Mouse (Mus musculus) megakaryocyte, adult 5-6 weeks (primary cell): ENCODE results near the gene 4930523C07Rik. TPM values are rescaled to one million over a fixed set of nuclear protein-coding genes. Genes with fewer than 3 reads are reported as not detected.

Experiments used
- ATAC-seq: 2 replicates; pipeline ENCODE4 v1.8.0; 2016; ENCODE audit warnings: mild to moderate bottlenecking, inconsistent platforms; ENCODE audit not compliant: poor library complexity, severe bottlenecking
- total RNA-seq, 2 experiments: library from RNA; stranded (forward) in 1 of 2; stranded (reverse) in 1 of 2; fragments of 153-499, 151-499 nt in 1 of 2; fragments of 221-1000, 200-1000 nt in 1 of 2; gene quantifications; 2 replicates each; pipeline versions ENCODE4 v1.2.3 to v1.2.4; 2015 to 2017

Gene 4930523C07Rik
- 54.6 and 66.3 TPM in 2 replicates for total RNA-seq (2015)
- total RNA-seq (2017), result 48.8 and 62.2 TPM in 2 replicates

GRCm38 (mm10) chr1:160044237-160045021 lies at the start of gene 4930523C07Rik:
4930523C07Rik (plus strand) TSS chr1:160044382.
- ATAC-seq, result peak; percentile 74

DNA sequence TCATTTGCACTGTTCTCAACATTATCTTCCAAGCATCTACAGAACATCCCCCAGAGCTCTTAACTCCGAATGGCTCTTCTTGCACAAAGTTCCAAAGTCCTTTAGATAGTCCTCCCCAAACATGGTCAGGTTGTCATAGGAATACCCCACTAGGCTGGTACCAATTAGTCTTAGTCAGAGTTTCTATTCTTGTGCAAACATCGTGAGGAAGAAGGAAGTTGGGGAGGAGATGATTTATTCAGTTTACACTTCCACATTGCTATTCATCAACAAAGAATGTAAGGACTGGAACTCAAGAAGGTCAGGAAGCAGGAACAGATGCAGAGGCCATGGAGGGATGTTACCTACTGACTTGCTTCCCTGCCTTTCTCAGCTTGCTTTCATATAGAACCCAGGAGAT lies 46.9 kb upstream of the 4930523C07Rik start:
- peak; percentile 69 for ATAC-seq

- 0 out of 2 replicates have a peak, but pooled peaks have one; percentile 24 for ATAC-seq
Observed at GRCm38 (mm10) chr1:159998349-159998748, 45.8 kb upstream of the 4930523C07Rik start.

DNA sequence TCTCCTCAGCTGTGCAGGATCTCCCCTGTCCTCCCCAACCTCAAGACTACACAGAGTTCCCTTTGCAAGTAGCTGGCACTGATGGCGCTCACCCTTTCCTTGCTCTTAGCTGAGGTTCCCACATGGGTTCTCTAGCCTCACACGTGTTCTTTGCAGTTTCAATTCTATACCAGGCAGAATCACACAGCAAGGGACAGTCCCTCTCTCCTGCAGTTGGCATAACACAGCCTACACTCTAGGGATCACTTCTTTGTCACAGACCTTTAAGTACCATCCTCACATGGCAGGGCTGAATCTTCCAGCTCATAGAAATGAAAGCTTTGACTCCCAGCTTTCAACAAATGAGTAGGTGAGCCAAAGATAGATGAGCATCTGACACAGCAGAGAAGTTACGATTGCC lies 45.0 kb upstream of the 4930523C07Rik start:
- no peak for ATAC-seq

- no peak for ATAC-seq
Observed at GRCm38 (mm10) chr1:160005319-160005718, 38.9 kb upstream of the 4930523C07Rik start.

DNA sequence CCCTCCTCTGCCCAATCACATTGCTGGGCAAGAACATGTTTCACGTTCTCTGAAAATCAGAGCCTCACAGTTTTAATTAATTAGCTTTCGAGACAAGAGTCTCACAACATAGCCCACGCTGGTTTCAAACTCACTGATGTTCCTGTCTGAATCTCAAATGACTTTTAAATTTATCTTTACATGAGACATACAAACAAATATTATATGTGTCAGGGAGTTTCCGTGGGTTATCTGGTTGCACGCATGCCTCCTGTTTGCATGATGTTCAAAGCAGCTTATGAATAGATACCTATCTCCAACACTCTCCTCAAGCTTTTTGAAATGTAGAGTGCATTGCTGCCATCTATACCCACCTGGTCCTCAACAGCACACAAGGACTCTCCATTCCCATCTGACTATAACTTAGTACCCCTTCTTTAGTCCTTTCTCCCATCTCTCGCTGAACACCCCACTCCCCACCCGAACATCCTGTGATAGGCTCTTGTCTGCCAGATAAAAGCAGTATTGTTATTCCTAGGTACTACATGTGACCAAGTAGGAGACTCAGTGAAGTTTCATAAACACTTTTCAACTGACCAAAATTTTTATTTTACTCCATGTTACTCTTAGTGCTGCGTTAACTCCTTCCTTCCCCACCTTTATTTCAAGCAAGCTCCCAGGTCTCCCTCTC lies 37.1 kb upstream of the 4930523C07Rik start:
- no peak for ATAC-seq

- ATAC-seq, result peak; percentile 96
Observed at GRCm38 (mm10) chr1:160013042-160013441, 31.1 kb upstream of the 4930523C07Rik start.

DNA sequence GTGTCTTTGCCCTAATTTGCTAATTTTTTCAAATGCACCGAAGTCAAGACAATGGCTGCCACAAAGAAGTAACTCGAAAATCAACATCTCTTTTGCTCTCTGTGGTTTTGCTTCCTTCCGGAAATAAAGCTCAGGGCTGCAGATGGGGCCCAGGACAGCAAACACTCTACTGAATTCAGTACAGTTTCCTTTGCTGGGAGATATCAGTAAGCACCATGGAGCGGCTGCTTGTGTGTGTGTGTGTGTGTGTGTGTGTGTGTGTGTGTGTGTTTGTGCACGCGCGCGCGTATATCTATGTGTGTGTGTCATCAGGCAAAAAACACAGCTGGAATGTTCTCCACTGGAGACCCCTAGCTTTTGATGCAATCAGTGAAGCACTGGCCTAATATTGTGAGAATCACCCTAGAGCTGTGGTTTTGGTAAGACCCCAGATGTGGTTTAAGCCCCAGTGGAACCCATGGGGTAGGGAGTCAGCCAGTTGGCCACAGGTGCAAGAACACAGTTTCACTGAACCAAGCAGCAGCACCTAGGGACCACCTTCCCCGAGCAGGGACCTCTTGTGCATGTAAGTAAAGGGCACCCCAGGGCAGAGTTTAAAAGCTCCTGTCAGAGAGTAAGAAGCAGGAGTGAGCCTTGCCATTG lies 19.7 kb upstream of the 4930523C07Rik start:
- peak; percentile 55 for ATAC-seq

DNA sequence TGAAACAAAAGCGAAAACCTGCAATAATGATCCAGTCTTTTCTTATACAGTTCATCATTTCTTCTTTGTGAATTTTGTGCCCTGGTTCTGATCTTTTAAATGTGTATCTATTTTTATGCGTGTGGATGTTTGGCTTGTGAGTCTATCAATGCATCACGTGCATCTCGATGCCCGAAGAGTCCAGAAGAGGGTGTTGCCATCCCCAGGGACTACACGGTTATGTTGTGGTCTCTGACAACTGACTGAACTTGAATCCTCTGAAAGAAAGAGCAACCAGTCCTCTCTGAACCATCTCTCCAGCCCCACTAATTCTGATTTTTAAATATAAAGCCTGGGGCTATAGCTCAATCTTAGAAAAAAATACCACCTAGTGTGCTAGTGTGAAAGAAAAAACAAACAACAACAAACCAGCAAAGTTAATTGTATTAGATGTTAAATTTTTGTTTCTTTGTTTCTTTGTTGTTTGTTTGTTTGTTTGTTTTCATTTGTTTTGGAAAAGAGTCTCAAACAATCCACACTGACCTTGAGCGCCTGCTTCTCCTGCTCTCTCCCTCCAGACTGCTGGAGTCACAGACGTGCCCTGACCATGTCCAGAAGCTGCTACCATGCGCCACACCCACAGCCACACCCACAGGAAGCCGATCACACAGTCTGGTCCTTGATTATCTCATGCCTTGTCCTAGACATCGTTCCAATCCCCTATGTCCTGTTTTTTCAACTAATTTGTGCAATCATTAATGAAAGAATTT lies 18.9 kb upstream of the 4930523C07Rik start:
- ATAC-seq, result peak; percentile 84

- ATAC-seq, result no peak; the same call in 1 of the 2 replicates
Observed at GRCm38 (mm10) chr1:160025895-160026255, 18.3 kb upstream of the 4930523C07Rik start.

- no peak for ATAC-seq
Observed at GRCm38 (mm10) chr1:160027939-160028338, 16.2 kb upstream of the 4930523C07Rik start.

DNA sequence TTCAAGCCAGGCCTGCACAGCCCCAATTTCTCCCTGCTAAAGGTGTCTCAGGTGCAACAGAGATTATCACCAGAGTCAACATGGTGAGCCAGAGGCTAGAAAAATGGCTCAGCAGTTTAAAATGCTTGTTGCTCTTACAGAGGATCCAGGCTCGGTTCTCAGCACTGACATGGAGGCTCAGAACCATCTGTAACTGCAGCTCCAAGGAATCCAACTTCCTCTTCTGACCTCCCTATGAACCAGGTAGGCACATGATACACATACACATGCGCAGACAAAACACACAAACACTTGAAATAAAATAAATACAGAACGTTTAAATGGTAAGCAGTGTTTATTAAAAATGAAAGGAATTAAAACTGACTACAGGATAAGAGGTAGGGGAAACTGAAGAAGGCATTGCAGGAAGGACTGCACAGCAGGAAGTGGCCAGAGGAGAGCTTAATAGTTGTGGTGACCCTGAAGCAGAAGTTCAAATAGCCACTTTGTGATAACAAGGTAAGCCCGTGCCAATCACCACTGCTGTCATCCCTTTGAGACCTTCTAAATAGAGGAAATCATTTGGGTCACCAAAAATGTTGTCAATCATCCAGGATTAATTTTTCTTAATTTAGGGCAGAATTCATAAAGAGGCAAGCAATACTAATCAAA lies 10.1 kb upstream of the 4930523C07Rik start:
- peak; percentile 95 for ATAC-seq

DNA sequence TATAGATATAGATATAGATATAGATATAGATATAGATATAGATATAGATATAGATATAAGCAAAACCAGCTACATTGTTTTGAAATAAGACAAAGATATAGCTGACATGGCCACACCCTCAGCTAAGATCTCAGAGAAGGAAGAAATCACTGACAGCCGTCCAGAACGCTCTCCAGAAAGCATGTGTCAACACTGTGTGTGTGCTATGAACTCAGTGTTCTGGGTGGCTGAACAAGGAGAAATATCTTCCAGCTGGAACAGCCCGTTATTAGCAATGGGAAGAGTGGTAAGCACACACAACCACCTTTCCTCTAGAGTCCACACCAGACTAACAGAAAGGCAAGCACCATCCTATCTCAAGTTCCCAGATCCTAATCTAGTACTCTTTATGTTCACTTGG lies 8.6 kb upstream of the 4930523C07Rik start:
- ATAC-seq, result no peak

DNA sequence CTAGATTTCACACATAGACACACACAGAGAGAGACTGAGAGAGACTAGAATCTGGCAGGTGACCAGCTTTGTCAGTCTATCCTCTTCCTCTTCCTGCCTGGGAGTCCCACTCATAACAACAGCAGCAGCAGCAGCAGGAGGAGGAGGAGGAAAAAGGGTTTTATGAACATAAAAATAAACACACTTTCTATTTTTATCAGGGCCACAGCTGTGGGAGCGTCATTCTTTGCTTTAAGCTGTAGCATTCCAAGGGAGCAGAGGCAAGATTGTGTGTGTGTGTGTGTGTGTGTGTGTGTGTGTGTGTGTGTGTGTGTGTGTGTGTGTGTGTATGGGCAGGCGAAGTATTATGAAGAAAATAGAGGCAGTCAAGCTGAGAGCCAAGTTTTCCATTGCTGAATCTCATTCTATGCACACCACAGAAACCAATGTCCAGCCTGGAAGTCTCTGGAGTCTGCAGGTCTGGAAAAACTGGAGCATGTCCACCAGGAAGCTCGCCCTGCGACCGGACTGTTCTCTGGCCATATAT lies 7.1 kb upstream of the 4930523C07Rik start:
- 0 out of 2 replicates have a peak, but pooled peaks have one; percentile 12 for ATAC-seq

DNA sequence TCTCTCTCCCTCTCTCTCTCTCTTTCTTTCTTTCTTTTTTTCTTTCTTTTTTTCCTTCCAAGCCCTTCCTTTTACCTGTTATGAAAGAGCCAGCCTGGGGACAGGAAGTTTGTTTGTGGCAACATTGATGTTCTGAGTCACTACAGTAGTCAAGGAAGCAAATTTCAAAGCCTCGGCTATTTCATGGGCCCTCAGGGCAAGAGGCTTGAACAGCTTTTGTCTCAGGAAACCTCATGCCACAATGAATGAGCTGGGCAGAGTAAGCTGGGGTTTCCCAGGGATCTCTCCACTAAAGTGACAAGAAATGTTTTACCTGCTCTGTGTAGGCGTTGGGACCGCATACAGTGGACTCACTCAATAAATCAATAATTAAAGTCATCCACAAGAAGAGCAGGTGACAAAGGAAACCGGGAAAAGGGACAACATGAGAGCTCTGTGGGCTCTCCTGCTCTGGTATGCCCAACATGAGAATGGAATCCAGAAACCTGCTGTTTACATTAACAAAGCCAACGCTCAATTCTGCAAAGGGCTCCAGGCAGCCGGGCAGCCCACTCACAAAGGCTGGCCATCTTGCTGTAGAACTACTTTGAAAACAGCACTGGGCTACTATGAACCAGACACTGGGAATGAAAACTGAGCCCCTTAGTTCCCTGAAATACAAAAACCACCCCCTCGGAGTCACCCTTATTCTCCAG lies 4.1 kb upstream of the 4930523C07Rik start:
- ATAC-seq, result no peak

DNA sequence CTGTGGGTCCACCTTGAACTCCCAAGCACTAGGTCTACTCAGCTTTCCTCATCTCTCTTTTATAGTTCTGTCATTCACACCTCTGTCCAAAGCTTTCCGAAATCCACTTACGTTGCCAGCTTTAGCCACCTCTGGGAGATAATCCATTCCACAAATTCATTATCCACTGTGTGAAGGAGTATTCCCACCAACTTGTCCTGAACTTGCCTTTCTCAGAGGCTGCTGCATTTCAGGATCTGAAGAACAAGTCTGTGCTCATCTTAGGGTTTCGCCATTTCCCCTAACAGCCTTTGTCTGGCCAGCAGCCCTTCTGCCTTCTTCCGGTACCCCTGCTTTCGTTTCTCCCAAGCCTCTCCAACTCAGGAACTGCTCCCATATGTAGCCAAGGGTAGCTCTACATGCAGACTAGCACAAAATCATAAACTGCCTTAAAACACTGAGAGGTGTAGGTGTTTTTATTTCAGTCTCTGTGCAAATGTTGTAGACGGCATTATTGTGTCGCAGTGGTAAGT lies 2.9 kb upstream of the 4930523C07Rik start:
- peak; percentile 45 for ATAC-seq

DNA sequence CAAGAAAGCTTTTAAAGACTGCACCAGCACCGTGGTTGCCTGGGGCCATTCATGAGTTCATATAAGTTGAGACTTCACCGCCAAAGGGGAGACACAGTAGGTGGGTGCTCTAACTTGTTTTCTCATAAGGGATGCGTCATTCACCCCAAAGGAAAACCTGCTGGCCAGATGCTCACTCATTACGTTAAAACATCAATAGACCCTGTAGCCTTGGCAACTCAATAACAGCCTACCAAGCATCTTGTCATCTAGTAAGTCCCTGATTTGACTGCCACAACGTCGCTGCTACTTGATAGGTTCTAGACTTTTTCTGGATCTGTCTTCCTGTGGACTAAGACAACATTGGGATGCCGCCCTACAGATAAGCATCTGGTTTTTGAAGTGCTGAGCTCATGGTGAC lies 1.8 kb upstream of the 4930523C07Rik start:
- ATAC-seq, result no peak

- ATAC-seq, result no peak
Observed at GRCm38 (mm10) chr1:160043271-160043975, 759 bp upstream of the 4930523C07Rik start.
